Mouse (Mus musculus): ENCODE data around the gene Adcy4.

Adcy4 gene

DNA sequence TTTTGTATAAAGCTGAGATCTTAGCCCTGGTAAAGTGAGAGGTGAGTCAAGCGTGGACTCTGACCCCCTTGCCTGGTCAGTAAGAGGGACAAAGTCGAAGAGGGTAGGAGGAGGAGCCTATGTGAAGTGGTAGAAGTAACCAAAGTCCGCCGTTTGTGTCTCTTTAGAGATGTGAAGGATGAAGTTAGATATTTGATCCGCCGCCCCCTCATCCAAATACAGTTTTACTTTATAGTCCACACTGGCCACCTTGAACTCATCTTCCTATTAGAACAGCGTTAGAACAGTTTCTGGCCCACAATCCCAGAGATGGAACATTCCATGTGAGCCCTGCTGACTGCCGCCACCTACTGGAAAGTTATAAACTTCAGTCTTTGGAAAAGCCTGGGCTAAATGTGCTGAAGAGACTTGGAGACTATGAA lies 25.5 kb downstream of the Adcy4 start, which contains the start of gene Cideb:
Gene Cideb, minus strand, starts transcription at position 96 of the 422 bp plus-strand sequence.
- DNase-seq (ENCODE audit: low spot score): no peak

- DNase-seq (ENCODE audit: low spot score): no peak
Observed at GRCm38 (mm10) chr14:55757566-55757965, 26.3 kb downstream of the Adcy4 start.

GRCm38 (mm10) chr14:55747051-55747847 lies 36.6 kb downstream of the Adcy4 start:
- no peak for DNase-seq (ENCODE audit: low spot score)

- DNase-seq (ENCODE audit: low spot score): no peak
Observed at GRCm38 (mm10) chr14:55745861-55746237, 38.0 kb downstream of the Adcy4 start.

- peak; percentile 90 for DNase-seq (ENCODE audit: low spot score)
Observed at GRCm38 (mm10) chr14:55745180-55745860, 38.6 kb downstream of the Adcy4 start, which contains the start of the genes Dhrs1 and Nop9. Gene Dhrs1 (minus strand): TSS chr14:55745690. Gene Nop9 (plus strand): TSS chr14:55745693.

DNA sequence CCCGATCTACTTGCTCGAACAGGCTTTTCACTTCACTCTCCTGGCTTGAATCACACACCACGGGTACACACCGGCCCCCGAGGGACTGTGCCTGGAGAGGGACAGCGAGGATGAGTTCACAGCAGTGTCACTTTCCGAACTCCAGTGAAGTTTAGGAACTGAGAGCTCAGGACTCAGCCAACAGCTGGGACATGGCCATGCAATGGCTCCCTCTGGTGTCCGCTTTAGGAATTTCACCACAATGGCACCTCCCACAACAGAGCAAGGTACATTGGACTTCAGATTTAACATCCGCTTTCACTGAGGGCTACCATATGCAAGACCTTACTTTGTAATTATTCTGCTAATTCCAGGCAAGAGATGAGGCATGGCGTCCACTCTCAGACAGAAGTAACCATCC lies 40.2 kb downstream of the Adcy4 start:
- DNase-seq (ENCODE audit: low spot score): peak; percentile 69

DNA sequence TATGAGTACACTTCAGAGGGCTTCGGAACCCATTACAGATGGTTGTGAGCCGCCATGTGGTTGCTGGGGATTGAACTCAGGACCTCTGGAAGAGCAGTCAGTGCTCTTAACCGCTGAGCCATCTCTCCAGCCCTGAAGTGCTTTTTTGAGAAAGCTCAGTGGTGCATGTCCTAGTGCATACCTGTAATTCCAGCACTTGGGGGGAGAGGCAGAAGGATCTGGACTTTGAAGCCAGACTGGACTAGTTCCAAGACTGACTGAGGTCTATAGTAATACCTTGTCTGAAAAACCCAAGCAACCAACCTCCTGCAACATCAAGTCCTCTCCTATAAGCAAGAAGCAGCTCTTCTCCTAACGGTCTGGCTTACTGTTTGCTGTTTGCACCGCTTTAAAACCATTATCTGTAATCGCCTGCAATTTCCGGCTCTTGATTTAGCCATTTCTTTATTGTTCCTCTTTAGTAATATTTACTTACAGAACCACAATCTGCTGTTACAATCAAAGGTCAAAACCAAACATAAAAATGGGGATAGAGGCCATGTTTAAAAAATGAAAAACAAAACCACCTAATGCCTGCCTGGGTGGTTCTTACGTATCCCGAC lies 46.7 kb downstream of the Adcy4 start:
- DNase-seq (ENCODE audit: low spot score): no peak

- DNase-seq (ENCODE audit: low spot score): no peak
Observed at GRCm38 (mm10) chr14:55735758-55736157, 48.1 kb downstream of the Adcy4 start.

GRCm38 (mm10) chr14:55735334-55735733 lies 48.6 kb downstream of the Adcy4 start:
- no peak for DNase-seq (ENCODE audit: low spot score)

DNA sequence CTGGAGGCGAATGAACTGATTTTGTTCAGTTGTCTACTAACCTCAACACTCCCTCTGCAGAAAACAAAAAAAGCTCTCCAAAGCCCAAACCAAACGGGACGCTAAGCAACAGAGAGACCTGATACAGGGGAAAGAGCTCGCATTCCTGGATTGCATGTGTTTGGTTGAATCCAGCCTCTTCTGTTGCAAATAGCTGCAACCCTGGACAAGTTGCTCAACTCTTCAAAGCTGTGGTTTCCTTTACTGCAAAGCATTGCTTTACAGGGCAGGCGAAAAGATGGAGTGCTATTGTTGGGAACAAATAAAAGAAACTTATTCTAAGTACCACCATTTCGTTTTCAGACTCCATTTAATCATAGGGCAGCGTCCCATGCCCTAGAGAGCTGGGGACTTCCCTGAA lies 49.0 kb downstream of the Adcy4 start:
- DNase-seq (ENCODE audit: low spot score): no peak

GRCm38 (mm10) chr14:55733889-55734288 lies 50.0 kb downstream of the Adcy4 start:
- no peak for DNase-seq (ENCODE audit: low spot score)

DNA sequence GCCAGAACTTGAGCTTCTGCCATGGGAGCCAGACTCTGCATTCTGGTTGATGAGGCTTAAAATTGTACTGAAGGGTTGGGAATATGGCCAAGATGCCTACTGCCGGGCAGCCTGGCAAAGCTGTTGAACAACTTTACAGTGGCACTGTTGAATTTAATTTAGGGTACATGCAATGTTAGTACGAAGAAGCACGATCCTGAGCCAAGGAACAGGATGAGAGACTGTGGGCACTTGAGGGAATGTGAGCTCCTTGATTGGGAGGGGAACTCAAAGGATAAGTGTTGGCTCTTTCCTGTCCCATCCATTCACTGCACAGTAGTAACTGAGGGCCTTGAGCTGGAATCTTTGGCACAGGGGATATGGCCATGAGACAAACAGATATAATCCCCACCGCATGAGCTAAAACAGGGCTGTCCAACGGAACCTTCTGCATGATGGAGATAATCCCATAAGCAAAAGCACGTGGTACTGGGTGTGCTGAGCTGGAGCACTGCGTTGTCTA lies 53.3 kb downstream of the Adcy4 start:
- no peak for DNase-seq (ENCODE audit: low spot score)

DNA sequence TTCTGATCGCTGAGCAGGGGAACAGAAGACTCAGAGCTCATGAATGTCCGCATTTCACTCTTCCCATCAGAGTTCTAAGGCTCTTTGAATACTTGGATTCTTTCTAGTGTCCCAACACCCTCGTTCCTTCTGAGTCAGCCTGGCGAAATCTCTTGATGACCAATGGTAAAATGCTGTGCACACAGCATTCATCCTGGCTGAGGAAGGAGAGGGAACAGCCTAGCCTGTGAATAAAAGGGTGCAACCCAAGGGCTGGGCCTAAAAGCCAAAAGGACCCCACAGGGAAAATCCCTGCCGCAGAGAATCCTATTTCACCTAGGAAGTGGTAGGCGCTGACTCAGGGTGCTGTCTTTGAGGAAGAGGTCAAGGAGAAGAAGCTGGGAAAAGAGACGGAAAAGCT lies 53.8 kb downstream of the Adcy4 start:
- DNase-seq (ENCODE audit: low spot score): no peak

- DNase-seq (ENCODE audit: low spot score): no peak
Observed at GRCm38 (mm10) chr14:55727889-55728685, 55.8 kb downstream of the Adcy4 start.

DNA sequence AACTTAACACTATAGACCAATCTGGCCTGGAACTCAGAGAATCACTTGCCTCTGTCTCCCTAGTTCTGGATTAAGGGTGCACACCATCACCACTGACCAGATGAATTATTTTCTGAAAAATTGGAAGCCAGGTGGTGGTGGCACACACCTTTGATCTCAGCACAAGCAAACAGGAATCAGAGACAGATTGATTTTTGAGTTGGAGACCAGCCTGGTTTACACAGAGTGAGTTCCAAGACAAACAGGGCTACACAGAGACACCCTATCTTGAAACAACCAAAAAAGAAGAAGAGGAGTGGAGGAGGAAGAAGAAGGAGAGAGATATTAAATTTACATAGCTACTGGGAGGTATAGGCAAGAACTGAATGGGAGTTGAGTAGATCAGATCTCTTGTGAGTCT lies 57.6 kb downstream of the Adcy4 start:
- DNase-seq (ENCODE audit: low spot score): no peak

DNA sequence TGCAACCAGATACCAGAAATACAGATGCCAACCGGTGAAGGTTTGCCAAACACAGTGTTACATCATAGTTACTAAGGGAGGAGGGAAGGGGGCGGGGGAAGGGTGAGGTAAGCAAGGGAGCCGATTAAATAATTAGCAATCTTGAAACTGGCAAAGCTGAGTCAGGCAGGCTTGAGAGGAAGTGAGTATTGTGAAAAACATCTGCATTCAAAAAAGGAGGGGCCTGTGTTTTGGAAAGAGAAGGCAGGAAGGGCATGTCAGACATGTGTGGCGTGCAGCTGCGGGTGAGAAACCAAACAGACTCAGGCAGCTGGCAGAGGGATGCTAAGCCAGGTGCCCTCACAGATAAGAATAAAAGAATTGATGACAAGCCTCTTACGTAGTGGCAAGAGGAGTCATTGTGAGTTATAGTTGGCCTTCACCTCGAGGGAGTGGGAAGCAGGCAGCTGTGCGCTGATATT lies 59.5 kb downstream of the Adcy4 start:
- no peak for DNase-seq (ENCODE audit: low spot score)

- no peak for DNase-seq (ENCODE audit: low spot score)
Observed at GRCm38 (mm10) chr14:55723433-55723832, 60.5 kb downstream of the Adcy4 start.

- no peak for DNase-seq (ENCODE audit: low spot score)
Observed at GRCm38 (mm10) chr14:55722438-55722945, 61.4 kb downstream of the Adcy4 start.

GRCm38 (mm10) chr14:55721700-55722437 lies 62.0 kb downstream of the Adcy4 start, which contains the start of gene Rabggta:
Gene Rabggta (minus strand): TSS chr14:55722263.
- DNase-seq (ENCODE audit: low spot score): peak; percentile 93

GRCm38 (mm10) chr14:55721076-55721475 lies 62.8 kb downstream of the Adcy4 start:
- no peak for DNase-seq (ENCODE audit: low spot score)

- DNase-seq (ENCODE audit: low spot score): no peak
Observed at GRCm38 (mm10) chr14:55720666-55721065, 63.2 kb downstream of the Adcy4 start.

Measured in testis, postnatal 14 days (tissue).